Mouse (Mus musculus) NIH3T3 (cell line): ENCODE measurements around the gene Lsm10.
A peak's percentile ranks its signal among the peaks of the same experiment; 100 is the strongest.
"Not testable (repeated sequence)": the region's sequence is repeated elsewhere in the genome, so short reads cannot be mapped to it uniquely, and the experiment has no call there.

Experiments
- DNase-seq: peaks from one replicate; pipeline ENCODE4 v3.0.0-alpha.2; 2012; ENCODE audit warnings: low read depth

Gene Lsm10

DNA sequence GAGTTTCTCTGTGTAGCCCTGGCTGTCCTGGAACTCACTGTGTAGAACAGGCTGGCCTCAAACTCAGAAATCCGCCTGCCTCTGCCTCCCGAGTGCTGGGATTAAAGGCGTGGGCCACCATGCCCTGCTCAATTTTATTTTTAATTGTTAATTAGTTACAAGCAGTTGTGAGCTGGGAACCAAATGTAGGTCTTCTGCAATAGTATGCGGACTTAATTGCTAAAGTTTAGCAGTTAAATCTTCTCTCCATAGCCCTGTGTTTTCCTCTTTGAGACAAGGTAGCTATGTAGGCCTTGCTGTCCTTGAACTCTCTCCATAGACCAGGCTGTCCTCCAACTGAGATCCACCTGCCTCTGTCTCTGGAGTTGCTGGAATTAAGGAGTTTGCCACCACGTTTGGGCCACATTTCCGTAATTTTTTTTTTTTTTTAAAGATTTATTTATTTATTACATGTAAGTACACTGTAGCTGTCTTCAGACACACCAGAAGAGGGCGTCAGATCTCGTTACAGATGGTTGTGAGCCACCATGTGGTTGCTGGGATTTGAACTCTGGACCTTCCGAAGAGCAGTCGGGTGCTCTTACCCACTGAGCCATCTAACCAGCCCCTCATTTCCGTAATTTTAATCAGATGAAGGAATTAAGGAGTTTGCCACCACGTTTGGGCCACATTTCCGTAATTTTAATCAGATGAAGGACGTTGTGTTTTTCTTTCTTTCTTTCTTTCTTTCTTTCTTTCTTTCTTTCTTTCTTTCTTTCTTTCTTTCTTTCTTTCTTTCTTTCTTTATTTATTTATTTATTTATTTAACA, 597 bp upstream of the Lsm10 start:
- DNase-seq, result not testable (repeated sequence)

GRCm38 (mm10) chr4:126097711-126098253, 1.4 kb downstream of the Lsm10 start:
- no peak for DNase-seq

DNA sequence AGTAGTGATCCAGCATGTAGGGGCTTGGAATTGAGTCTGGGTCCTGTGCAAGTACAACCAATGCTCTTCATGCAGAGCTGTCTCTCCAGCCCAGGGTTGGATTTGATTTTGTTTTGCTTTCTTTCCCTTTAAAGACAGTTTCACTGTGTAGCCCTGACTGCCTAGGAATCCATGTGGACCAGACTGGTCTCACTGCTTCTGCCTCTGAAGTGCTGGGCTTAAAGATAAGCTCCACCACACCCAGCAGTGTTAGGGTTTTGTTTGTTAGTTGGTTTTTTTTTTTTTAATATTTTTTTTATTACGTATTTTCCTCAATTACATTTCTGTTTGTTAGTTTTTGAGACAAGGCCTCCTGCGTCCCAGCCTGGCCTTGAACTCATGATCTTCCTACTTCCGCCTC, 2.9 kb downstream of the Lsm10 start:
- DNase-seq, result no peak

GRCm38 (mm10) chr4:126100764-126101163, 4.3 kb downstream of the Lsm10 start:
- DNase-seq, result no peak

- peak; percentile 89 for DNase-seq
Observed at GRCm38 (mm10) chr4:126102061-126102841, 5.8 kb downstream of the Lsm10 start.

- DNase-seq, result peak; percentile 99
Observed at GRCm38 (mm10) chr4:126103057-126103581, 6.7 kb downstream of the Lsm10 start.

DNA sequence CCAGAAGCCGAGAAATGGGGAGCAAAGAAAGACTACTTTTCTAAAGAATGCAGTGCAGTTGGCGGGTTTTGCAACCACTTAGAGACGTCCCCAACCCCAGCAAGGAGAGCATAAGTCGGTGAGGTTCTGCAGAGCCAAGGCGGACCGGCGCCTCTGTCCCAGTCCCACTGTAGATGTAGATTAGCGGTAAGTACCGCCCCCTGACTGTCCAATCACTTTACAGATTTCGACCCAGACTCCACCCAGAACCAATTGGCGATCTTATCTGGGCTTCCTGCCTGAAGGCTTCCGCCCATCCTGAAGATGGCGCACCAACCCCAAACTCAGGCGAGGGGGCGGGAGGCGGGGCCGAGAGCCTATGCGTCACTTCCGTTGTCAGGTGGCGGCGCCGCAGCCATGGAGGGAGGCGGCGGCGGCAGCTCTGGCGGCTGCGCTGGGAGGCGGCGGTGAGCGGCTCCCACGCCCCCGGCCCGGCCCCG, 7.2 kb downstream of the Lsm10 start, which contains the start of gene Stk40:
TSS of gene Stk40 (plus strand) at position 368 of the 479 bp plus-strand sequence.
- peak; percentile 100 for DNase-seq

GRCm38 (mm10) chr4:126104261-126105075, 8.0 kb downstream of the Lsm10 start:
- peak; percentile 47 for DNase-seq

DNA sequence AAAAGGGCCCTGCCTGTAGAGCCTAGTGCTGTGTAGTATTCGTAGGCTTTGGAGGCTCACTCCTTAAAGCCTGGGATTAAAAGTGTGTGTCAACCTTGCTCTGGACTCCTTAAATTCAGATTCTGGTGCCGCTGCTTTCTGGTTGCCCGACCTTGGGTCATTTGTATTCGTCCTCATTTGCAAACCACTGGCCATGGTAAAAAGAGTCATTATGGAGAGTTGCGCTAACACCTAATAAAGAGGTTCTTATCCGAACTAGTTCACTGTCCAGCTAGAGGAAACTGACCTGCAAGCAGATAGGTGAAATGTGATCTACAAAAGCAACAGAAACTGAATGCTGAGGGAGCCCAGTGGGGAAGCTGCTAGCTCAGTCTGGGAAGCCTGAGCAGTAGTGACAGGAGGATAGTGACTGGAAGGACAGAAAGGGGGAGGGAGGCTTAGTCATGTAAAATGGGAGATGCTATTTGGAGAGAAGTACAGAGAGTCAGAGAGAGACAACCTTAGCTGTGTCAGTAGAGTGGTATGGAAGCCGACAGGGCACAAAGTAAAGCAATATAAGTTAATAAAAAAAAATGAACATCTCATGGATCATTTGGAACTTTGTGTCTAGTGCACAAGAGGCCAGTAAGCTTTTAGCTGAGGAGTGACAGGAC, 8.8 kb downstream of the Lsm10 start:
- DNase-seq, result no peak

DNA sequence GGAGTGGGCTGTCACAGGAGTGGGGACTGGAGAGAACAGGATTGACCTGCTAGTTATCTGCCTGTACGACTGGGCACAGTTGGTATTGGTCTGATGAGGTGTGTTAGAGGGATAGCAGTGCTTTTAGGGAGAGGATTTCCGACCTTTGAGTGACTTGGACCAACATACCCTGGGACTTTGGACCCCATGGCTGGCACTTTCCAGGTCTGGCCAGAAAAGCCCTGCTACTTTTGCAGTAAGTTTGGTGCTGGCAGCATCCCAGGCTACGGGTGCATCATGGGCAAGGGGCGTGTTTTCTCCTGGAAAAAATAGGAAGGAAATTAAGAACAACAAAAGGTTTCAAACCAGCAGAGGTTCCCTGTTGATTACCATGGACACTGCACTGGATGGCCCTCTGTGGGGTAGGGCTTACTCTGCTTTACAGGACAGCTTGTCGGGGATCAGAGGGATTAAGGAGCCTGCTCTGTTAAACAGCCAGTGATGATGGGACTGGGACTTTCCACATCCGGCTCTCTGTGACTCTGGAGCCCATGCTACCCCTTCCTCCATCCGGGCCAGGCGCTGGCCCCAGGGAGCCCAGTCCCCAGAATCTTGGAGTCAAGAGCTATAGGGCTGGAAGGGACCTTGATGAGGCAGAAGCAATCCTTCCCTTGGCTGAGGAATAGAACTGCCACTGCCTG, 11.8 kb downstream of the Lsm10 start:
- peak; percentile 33 for DNase-seq

GRCm38 (mm10) chr4:126109613-126110373, 13.4 kb downstream of the Lsm10 start:
- DNase-seq, result peak; percentile 93

DNA sequence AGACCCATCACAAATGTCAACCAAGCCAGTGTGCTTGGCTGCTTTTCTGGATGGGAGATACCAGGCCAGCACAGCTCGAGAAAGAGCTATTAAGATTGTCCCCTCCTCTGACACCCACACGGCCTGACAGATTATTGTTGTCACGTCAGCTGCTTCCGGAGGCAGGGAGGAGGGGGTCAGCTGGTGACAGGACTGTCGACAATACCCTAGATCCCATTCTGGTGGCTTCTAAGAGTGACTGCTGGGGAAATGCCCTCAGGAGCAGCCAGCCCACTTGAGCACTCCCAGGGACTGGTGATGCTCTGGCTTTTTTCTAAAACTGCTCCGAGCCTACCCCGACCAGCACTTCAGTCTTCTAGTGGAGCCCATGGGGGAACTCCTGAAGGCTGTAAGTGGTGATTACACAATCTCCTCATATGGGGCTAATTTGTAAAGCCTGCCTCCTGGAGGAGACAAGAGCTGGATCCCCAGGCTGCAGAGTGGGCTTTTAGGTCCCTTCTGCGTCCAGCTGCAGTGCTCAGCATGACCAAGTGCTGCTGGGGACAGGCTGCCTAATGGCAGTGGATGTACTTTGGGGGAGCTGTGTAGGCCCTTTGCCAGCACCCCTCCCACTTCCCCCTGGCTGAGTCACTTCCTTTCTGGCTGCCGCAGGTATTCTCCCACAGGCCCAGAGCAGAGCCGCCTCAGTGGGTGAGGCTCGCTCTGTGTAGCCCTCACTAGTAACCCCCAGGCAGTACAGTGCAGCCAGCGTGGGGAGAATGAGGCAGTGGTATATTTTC, 14.1 kb downstream of the Lsm10 start:
- peak; percentile 91 for DNase-seq

DNA sequence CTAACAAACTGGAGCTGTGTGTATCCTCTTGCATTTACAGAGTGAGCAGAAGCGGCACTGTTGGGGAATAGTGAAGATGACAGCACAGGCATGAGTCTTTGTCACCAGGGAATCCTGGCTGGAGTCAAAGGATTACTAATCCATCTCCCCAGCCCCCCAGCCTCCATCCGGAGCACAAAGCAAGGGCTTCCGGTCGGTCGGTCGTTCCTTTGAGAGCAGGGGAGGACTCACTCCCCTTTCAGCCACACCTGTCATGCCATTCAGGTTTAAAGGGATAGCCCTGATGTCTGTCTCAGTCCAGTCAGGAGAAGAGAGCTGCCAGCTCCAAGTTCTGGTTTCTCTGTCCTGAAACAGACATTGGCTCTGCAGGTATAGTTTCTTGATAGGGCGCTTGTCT, 14.7 kb downstream of the Lsm10 start:
- no peak for DNase-seq

DNA sequence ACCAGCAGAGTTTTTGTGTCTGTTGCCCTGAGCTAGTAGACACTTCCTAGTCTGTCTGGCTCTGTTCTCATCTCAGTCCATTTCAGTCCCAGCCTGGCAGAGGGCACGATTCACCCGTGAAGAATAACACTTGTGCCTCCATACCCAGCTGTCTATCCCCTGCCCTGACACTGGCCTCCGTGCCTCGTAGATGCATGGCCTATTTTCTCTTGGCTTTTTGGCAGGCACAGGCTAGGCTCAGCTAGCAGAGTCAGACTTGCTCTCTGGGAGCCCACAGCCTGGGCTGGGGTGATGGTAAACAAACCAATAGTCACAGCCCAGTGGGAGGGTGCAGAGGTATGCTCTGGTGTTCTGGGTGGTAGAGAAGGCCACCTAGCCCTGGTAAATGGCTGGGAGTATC, 16.8 kb downstream of the Lsm10 start:
- no peak for DNase-seq

- DNase-seq, result peak; percentile 83
Observed at GRCm38 (mm10) chr4:126113943-126114342, 17.5 kb downstream of the Lsm10 start.

GRCm38 (mm10) chr4:126115411-126115810, 19.0 kb downstream of the Lsm10 start:
- DNase-seq, result no peak

DNA sequence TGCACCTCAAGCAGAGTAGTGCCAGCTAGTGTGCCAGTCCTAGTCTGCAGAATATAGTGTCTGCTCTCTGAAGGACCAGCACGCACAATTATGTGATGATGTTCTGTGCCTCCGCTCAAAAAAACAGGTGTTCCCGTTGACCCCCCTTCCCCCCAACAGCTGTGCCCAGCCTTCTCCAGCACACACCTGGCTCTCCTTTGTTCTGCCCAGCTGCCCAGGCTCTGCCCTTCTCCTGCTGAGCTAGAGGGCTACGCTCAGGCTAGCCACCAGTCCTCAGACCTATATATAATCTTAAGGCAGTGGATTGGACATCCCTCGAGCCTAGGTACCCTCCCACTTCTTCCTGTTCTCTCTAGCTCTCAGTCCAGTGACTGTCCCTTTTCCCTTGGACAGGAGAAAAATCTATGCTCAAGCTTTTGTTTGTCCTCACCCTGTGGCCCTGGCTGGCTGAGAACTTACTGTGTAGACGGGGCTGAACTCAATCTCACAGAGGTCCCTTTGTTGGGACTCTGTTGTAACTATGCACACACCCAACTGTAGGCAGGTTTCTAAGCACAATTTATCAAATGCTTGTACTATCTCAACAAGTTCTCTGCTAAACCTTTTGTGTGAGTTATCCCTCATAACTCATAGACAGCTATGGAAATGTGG, 19.6 kb downstream of the Lsm10 start:
- DNase-seq, result no peak

GRCm38 (mm10) chr4:126117116-126117515, 20.7 kb downstream of the Lsm10 start:
- no peak for DNase-seq
